Mouse (Mus musculus) MEL (cell line): ENCODE data around the gene Nat8.
"Not testable (repeated sequence)": the region's sequence is repeated elsewhere in the genome, so short reads cannot be mapped to it uniquely, and the experiment has no call there.

Experiments
- CTCF ChIP-seq, 3 experiments: IDR thresholded peaks in 2 of 3; conservative IDR thresholded peaks in 1 of 3; 2 replicates each; pipeline ENCODE4 v1.5.1; 2011 to 2012; ENCODE audit warnings: low read length in 3 of 3, low read depth in 2 of 3, mild to moderate bottlenecking in 2 of 3, improper control_type of control experiment in 1 of 3, inconsistent platforms in 1 of 3, mixed read lengths in 1 of 3, moderate library complexity in 1 of 3; ENCODE audit not compliant: control insufficient read depth in 1 of 3, insufficient read depth in 1 of 3, poor library complexity in 1 of 3, severe bottlenecking in 1 of 3
- MAFK ChIP-seq: IDR thresholded peaks from 2 replicates; pipeline ENCODE4 v1.6.1; 2011; ENCODE audit warnings: low read depth, mild to moderate bottlenecking, low read length, improper control_type of control experiment, borderline replicate concordance
- MYC ChIP-seq: IDR thresholded peaks from 2 replicates; pipeline ENCODE4 v1.6.1; 2011; ENCODE audit warnings: low read depth, mild to moderate bottlenecking, low read length, improper control_type of control experiment, moderate library complexity
- TAL1 ChIP-seq: IDR thresholded peaks from 2 replicates; pipeline ENCODE4 v1.6.1; 2012; ENCODE audit warnings: mild to moderate bottlenecking, inconsistent platforms, low read length, moderate library complexity, mixed read lengths
- TBP ChIP-seq: IDR thresholded peaks from 2 replicates; pipeline ENCODE4 v1.8.0; 2011; ENCODE audit warnings: low read depth, low read length, improper control_type of control experiment
- TCF12 ChIP-seq: IDR thresholded peaks from 2 replicates; pipeline ENCODE4 v1.6.1; 2014; ENCODE audit warnings: low read depth, mild to moderate bottlenecking, inconsistent platforms, low read length, improper control_type of control experiment, moderate library complexity

DNA sequence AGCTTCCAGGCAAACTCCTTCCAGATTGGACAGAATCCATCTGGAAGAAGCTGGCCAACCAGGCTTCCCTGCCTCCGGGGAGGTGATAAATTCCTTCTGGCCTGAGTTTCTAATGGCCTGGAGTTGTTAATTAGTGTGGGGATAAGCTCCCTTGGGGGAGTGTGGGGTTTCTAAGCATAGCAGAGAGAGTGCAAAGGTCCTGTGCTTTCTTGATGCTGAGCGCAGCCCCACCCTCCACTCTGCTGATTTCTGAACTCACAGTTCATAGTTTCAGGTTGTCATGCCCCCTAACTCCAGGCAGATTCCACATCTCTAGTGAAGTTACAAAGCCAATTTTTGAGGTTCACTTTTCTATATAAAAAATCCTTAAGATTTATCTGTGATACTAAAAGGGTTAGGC is 3.2 kb upstream of the Nat8 start:
- TF ChIP-seq TBP; TCF12; CTCF (IDR thresholded peaks at IDR 0.05 in 2 of 3, conservative IDR thresholded peaks at IDR 0.05 in 1 of 3; ENCODE audit: control insufficient read depth in 1 of 3, insufficient read depth in 1 of 3, low read depth in 2 of 3, low read length in 3 of 3, poor library complexity in 1 of 3, severe bottlenecking in 1 of 3); MAFK; MYC; TAL1: not testable (repeated sequence)
